Mouse (Mus musculus): ENCODE measurements around the gene Pfkfb3. TPM values are rescaled to one million over a fixed set of nuclear protein-coding genes. Genes with fewer than 3 reads are reported as not detected.
A peak's percentile ranks its signal among the peaks of the same experiment; 100 is the strongest.

The Pfkfb3 gene
- polyA plus RNA-seq (2015; fragmentation: Nextera tagmentation; extraction: Ambion mirVana) = 14.0 and 15.0 TPM in 2 replicates

DNA sequence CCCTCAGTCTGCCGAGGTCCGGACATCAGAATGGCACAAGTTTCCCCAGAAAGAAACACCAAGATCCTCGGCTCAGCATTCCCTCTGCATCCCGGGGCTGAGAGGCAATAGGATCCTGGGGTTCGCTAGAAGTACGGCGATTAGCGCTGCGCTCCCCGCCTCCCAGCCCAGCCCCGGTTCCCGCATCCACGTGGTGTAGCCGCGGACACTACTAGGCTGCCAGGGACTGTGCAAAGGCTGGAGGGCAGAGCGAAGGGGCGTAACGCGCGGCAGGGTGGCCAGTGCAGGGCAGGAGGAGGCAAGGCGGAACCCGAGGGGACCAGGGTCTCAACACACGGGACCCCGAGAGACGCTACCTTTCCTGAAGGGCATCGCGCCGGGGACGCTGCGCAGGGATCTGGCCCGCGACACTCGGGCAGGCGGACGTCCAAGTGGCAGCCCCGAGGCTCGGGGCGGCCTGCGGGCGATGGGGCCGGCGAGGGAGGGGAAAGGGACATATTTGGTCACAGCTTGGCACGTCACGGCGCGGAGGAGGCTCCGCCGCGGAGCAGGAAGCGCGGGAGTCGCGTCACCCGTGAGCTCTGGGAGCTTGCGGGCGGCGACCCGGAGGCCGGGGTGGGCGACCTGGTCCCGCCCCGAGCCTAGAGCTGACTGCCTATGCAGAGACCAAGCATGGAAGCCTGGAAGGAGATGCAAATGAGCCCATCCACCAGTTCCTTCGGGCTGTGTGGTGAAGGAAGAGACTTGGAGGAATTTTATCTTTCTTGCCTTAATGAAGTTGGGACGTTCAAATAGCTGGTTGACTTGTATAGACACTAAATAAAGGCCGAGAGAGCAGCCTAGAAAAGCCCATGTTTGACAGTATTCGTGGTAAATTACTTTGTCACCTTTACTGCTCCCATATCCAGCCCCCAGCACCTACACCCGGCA is at the start of gene Pfkfb3:
Gene Pfkfb3, minus strand, starts transcription at position 607 of the 930 bp plus-strand sequence.
- peak; percentile 86 for DNase-seq (ENCODE audit: low spot score)

DNA sequence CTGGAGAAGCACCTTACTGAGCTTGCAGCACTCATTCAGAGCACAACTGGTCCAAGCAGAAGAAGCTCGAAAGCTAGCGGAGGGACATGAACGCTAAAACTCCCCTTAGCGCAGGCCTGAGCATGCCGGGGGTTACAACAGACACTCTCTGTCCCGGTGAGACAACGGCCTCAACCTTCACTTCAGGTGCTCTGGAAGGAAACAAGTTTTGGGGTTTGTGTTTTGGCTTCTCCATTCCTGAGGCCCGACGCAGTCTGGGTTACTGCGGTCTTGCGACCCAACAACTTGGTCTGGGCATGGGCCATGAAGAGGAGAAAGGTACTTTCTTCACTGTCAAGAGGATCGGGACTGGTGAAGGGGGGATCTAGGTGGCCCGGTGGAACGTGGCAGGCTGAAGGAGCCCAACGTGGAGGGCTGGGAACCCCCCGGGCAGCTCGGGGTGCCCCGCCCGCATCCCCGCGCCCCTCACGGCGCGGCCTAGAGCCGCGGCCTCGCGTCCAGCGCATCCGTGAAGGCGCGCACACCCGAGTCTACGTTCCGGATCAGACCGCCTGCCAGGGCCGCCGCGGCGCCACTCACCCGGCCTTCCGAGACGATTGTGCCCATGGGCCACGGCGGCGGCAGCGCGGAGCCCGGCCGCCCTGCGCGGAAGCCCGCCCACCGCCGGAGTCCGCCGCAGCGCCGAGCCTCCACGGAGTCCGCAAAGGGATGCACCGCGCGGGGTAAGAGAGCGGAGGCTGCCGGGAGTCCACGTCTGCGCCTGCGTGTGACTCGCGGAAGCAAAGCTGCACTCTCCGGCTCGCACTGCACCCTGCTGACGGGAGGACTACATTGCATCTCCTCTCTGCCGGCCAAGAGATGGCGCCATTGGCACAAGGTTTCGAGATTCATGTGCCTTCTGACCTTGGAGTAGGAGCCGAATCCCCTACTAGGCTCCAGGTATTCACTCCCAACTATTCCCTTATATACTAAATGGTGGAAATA is 48.9 kb upstream of the Pfkfb3 start:
- DNase-seq (ENCODE audit: low spot score) = peak; percentile 97

DNA sequence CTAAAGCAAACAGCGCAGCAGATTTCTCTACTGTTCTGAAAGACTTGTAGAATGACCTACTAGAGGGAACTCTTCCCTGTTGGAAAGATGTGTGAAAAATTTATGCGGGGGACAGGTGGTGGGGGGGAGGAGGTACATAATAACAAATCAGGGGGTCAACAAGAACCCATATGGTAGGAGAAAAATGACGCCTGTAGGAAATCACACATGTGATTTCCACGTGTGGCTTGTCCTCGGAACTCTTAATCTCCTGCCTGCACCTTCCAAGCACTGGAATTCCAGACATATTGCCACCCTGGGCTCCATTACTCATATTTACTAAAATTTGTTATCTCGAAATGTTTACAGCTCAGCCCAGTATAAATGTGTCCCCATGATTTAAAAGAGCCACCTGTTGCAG is 47.9 kb upstream of the Pfkfb3 start:
- no peak for DNase-seq (ENCODE audit: low spot score)

DNA sequence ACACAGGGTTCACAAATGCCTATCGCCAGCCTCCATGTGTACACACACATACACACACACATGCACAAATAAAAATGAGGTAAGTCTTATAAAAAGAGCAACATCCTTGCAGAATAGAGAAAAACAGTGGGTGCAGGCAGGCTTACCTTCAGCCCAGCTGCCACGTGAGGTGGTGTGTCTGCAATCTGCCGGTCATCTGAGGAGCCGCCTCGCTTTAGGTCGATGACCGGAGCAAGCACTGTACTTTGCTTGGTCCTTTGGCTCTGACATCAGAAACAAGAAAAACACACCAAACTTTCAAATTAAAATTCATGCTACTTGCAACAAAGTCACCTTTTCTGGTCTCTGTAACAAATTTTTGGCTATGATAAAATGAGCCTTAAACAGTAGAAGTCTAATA is 44.0 kb upstream of the Pfkfb3 start:
- no peak for DNase-seq (ENCODE audit: low spot score)

DNA sequence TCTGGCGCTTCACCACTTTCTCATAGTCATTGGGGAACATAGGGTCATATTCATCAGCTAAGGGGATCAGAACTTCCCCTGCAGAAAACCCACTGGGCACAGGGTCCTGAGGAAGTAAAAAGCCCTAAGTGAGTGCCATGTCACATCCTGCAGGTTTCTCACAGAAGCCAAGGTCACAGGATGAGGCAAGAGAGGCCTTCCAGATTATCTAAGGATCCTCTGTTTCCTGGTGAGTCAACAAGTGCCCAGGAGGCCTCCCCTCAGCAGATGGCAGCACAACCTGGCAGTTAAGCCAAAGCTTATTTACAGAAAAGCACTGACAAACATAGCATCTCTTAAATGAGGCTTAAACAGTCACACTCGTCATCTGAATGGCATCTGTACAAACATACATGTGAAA is 42.8 kb upstream of the Pfkfb3 start:
- DNase-seq (ENCODE audit: low spot score) = no peak

DNA sequence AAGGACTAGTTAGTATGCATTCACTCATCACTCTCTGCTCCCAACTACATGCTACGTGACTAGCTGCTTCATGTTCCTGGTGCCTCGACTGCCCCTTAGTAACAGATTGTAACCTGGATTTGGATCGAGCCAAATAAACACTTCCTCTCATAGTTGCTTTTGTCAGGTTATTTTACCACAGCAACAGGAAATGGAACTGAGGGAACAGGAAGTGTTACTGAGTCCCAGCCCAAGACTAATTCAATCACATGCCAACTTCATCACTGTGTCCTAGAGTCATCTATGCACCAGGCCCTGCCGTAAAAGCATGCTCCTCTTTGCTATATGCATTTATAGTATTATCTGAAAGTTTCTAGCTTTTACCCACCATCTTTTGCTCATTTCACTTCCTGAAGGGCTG is 34.1 kb upstream of the Pfkfb3 start:
- DNase-seq (ENCODE audit: low spot score) = no peak

DNA sequence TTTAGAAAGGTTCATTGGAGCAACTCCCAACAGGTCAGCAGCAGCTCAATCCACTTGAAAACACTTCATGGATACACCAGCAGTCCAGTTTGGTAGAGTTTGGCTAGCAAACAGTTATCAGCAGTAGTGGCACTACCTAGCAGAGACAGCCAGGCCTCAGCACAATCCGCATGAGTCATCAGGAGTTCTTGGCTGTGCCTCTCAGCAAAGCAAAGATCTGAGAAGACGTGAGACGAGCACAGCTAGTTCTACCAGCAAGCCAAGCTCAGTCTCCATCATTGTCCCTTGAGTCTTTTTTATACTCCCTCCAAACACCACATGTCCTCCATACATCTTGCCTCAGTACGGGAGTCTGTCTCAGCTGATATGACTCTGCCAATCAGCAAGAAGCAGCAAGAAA is 25.5 kb upstream of the Pfkfb3 start:
- DNase-seq (ENCODE audit: low spot score) = no peak

DNA sequence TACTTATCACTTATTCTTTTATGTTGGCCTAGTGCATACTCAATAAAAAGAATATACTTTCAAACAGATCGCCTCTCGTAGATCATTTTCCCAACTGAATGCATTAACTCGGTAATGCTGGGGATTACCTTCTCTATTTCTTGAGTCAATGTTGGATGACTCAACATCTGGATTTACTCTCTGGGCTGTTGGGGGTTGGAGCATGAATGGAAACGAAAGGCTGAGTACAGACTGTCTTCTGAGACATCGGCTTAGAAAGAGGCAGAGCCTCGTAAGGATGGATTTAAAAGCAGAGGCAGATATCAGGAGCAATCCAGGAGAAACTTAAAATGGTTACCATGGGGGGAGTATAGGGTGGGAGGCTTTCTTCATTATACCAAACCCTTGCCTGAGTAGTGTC is 24.3 kb upstream of the Pfkfb3 start:
- no peak for DNase-seq (ENCODE audit: low spot score)

DNA sequence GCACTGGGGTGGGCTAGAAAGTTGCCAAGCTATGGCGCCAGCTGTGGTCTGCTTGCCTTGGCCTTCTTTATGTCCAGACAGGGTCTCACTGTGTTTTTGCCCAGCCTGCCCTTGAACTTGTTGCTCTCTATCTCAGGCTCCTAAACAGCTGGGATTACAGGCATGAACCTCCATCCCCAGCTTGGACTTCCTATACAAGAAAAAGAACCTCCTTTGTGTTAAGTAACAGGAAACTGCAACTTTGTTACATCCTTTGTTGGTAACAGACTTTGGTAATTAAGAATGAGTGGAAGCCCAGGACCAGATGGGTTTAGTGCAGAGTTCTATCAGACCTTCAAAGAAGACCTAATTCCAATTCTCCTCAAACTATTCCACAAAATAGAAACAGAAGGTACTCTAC is 19.8 kb upstream of the Pfkfb3 start:
- DNase-seq (ENCODE audit: low spot score) = no peak

DNA sequence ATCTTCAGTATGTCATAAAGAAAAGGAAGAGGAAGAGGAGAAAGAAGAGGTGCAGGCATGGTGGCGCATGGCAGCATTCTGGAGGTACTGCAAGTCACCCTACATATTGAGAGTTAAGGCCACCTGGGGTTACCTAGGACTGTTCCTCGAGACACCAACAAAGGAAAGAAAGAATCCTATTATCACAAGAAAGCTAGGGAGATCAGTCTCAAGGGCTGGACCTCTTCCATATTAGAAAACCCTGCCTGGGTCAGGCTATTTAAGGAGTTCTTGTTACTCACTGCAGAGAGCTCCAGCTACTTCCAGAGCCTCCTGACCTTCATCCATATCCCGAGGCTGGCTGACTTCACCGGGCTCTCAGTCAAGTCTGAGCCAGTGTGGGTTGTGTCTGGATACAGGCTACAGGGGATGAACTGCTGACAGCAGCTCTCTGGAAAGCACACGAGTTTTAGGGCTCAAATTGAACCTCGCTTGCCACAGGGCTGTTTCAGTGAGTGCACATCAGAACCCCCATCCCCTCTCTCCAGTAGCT is 17.2 kb upstream of the Pfkfb3 start:
- DNase-seq (ENCODE audit: low spot score) = no peak

DNA sequence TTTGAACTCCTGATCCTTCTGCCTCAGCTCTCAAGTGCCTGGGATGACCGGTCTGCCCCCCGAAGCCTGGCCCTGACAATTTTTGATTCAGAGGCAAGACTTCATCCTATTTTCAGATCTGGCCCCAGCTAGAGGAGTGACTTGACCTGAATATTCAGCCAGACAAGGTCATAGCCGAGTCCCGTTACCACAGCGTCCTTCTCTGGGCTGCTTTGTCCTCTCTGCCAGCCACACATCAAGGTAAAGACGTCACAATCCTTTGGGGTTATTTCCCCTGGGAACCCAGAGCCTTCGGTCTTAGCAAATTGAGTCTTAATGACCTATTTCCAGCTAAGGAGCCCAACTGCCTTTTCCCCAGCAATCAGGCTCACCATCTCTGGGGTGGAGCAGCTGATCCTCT is 14.6 kb upstream of the Pfkfb3 start:
- DNase-seq (ENCODE audit: low spot score) = no peak

DNA sequence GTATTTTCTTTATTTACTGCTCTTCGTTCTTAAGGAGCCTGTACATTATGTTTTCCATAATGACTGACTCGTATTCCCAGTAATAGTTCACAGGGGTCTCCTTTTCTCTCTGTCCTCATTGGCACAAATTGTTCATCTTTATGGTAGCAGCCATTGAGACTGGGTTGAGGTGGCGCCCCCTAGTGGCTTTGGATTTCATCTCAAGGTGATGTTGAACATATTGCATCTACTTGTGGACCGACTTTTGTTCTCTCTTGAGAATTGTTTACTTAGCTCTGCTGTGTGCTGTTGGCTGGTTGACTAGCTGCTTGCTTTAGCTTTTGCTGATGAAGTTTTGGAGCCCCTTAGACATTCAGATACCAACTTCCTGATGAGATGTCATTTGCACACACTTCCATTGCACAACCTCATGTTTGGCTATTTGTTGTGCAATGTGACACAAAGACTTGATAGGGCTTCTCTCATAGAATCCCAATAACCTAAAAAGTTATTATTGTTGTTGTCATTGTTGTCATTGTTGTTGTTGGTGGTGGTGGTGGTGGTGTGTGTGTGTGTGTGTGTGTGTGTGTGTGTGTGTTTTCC is 14.0 kb upstream of the Pfkfb3 start:
- peak; percentile 75 for DNase-seq (ENCODE audit: low spot score)

DNA sequence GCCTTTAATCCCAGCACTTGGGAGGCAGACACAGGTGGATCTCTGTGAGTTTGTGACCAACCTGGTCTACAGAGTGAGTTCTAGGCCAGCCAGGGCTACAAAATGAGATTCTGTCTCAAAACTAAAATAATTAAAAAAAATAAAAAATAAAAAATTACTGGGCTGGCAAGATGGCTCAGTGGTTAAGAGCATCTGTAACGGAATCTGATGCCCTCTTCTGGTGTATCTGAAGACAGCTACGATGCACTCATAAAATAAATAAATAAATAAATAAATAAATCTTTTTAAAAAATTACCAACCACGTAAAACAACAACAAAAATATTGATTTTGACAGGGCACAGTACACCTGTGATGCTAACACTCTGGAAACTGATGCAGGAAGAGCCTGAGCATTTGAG is 13.0 kb upstream of the Pfkfb3 start:
- DNase-seq (ENCODE audit: low spot score) = no peak

DNA sequence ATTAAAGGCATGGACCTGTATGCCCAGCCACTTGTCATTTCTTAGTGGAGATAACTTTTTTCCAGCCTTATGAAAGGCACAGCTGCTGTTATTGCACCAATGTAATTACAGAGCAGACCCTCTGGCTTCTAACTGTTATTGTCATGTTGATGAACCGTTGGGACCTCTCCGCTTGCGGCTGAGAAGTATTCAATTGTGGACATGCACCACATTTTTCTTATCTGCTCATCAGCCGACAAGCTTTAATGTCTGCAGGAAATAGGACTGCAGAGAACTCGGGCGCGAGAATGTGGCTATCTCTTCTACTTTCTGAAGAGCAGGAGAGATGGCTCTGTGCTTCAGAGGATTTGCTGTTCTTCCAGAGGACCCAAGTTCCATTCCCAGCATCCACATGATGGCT is 12.4 kb upstream of the Pfkfb3 start:
- DNase-seq (ENCODE audit: low spot score) = no peak

DNA sequence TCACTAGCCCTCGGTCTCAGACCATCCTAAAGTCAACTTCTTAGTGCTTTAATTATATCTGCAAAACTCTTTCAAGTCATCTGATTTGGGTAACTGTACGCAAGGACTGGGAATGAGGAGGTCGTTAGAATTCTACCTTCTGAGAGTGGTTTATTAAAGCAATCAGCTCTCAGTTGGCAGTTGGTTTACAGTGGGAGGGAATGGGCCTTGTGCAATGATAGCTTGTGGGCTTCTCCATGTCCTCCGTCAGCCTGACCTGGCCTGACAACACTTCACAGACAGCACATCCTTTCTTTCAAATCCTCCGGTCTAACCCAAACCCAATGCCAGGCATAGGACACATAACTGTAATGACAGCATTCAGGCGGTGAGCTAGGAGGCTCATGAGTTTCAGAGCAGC is 10.9 kb upstream of the Pfkfb3 start:
- DNase-seq (ENCODE audit: low spot score) = no peak

DNA sequence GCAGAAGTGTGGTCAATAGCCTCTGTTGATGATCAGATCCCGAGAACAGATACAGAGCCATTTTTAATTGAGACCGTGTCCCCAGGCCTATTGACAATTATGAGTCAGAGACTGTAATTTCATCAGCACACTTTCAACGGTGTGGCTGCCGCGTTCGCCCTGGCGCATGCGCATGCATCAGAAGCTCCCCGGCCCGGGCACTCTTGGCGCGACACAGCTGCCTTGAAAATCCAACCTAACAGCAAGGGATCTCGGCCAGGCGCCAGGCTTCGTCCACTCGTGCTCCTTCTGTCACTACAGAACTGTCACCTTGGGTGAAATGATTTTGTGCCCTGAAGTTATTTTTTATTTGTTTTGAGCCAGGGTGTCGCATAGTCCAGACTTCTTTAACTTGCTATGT is 9.4 kb upstream of the Pfkfb3 start:
- DNase-seq (ENCODE audit: low spot score) = no peak

DNA sequence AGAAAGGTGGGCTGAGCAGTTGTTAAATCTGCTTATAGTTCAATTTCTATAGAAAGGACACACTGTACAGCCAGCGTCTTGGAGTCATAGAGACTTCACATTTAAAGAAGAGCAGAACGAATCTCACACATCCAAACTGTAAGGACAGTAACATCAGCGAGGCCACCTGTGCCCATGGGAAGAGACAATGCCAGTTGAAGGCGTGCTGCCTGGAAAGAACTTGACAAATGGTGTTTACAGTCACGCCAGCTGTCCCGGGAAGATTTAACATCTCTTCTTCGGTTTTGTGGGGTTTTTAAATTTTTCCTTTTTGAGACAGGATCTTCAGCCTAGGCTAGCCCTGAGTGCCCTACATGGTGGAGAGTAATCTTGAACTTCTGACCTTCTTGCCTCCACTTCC is 4.8 kb upstream of the Pfkfb3 start:
- no peak for DNase-seq (ENCODE audit: low spot score)

DNA sequence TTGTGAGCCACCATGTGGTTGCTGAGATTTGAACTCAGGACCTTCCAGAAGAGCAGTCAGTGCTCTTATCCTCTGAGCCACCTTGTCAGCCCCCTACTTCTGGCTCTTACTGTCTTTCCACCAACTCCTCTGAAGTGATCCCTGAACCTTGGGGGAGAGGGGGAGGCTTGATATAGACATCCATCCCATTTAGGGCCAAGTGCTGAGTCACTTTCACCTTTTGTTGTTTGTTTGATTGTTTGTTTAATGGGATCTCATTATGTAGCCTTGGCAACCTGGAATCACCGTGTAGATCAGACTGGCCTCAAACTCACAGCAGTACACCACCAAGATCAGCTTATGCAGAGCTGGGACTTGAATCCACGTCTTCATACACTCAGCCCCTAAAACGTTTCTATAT is 3.4 kb upstream of the Pfkfb3 start:
- no peak for DNase-seq (ENCODE audit: low spot score)

DNA sequence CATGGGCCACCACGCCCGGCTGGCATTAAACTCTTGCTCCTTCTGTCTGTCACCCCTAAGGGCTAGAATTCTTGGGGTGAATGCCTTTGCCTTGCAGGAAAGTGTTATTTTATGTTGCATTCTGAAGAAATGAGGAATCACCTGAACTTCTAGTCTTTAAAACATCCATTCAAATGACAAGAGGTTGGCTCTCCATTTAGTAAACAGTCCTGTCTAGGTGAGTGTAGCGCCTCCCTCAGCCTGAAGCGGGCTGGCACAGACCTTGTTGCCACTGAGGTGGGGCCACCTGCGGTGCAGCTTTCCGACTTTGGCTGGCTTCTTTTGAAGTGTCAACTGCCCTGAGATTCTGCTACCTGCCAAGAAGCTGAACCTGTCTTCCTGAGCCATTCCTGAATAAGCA is 1.4 kb upstream of the Pfkfb3 start:
- DNase-seq (ENCODE audit: low spot score) = peak; percentile 35

DNA sequence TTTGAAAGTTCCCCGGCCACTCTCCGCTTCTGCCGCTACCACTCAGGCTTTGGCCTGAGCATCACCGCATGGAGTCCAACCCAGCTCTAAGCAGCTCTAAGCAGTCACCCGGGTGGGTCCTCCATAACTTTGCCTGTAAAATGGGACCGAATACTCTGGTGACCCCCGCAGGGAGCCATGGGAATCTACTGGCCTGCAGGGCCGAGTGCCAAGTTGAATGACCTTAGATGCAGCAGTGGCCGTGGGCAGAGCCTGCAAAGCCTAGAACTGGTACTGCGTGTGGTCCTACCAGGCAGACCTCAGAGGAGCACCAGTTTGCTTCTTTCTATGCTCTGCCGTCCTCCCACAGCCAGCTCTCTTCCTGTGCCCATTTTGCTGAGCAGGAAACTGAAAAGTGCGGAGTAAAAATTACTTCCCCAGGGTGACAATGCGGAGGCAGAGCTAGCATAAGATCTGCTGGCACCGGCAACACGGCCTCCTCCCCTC is 868 bp downstream of the Pfkfb3 start:
- DNase-seq (ENCODE audit: low spot score) = peak; percentile 46

DNA sequence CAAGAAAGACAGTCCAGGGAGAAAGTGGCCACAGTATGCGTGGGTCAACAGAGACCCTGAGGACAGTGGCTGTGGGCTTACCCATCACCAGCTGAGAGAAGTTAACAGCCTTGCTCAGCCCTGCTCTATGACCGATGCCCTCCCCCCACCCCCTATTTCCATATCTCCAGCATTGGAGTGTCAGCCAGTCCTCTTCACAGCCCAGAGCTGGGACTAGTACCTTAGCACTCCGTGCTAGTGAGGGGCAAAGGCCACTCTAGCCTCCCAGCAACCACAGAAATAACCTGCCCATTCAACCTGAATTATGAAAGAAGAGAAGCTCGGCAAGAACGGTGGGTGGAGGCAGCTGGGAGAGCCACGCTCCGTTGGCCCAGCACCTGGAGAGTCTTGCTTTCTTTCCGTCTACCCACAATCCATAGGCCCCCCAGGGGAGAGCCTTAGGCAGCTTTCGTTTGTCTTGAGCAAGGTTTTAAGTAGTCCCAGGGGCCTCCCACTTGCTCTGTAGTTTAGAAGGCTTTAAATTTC is 1.5 kb downstream of the Pfkfb3 start:
- DNase-seq (ENCODE audit: low spot score) = peak; percentile 71
